In genomic region chr8:103808580-103808979, GRCm38 (mm10) we compare ENCODE assay signal across 10 mouse cellular contexts.
DNase-seq lines count a peak whose midpoint lies in the region; ATAC-seq and TF ChIP-seq lines count a peak whose summit lies in the region.
"Had no signal": no experiment of that assay in that cellular context is flagged by ENCODE, and none has a peak within 500 bp of the region (broad histone marks: within the 10 kb centered on the region; RNA-seq: fewer than 3 reads in every experiment).

No protein-coding gene starts in this region.

- no peak for ATAC-seq in forebrain, embryonic 14.5 days
- ATAC-seq in forebrain, postnatal 0 days = no peak
- ATAC-seq in forebrain, embryonic 11.5 days (replicated peaks; ENCODE audit: low FRiP score) = no peak

- H3K27me3 ChIP-seq in forebrain, embryonic 14.5 days (replicated peaks; ENCODE audit: control insufficient read depth, insufficient read depth, low read length) = no peaks in the 10 kb centered on the region
- H3K27me3 ChIP-seq in forebrain, postnatal 0 days (ENCODE audit: insufficient read depth, low read length) = no peaks in the 10 kb centered on the region; the same call in 1 of the 2 replicates
- no peaks in the 10 kb centered on the region for H3K27me3 ChIP-seq in forebrain, embryonic 11.5 days (ENCODE audit: control insufficient read depth, insufficient read depth, low read length)
- H3K27me3 ChIP-seq: liver, embryonic 13.5 days; neural tube, embryonic 13.5 days had no signal

- H3K4me2 ChIP-seq in forebrain, embryonic 14.5 days (ENCODE audit: low read length) = no peak overlapping the region
- no peak overlapping the region for H3K4me2 ChIP-seq in forebrain, postnatal 0 days (ENCODE audit: low read depth)
- no peak overlapping the region for H3K4me2 ChIP-seq in forebrain, embryonic 11.5 days (ENCODE audit: low read depth, low read length, severe bottlenecking)
- H3K4me2 ChIP-seq: liver, embryonic 13.5 days; neural tube, embryonic 13.5 days had no signal

- WGBS in forebrain, embryonic 14.5 days = 79% methylated on average over 8 of the region's 8 CpGs
- WGBS in forebrain, postnatal 0 days = 66% methylated on average over 8 of the region's 8 CpGs
- 69% methylated on average over 8 of the region's 8 CpGs for WGBS in forebrain, embryonic 11.5 days

- no peak overlapping the region for H3K27ac ChIP-seq in forebrain, embryonic 14.5 days (ENCODE audit: low read depth, low read length)
- H3K27ac ChIP-seq in forebrain, postnatal 0 days (ENCODE audit: low read depth, low read length) = no peak overlapping the region
- no peak overlapping the region for H3K27ac ChIP-seq in forebrain, embryonic 11.5 days (ENCODE audit: low read depth, low read length)
- H3K27ac ChIP-seq: liver, embryonic 13.5 days; neural tube, embryonic 13.5 days had no signal

- no peaks in the 10 kb centered on the region for H3K4me1 ChIP-seq in forebrain, embryonic 14.5 days (ENCODE audit: control insufficient read depth, insufficient read depth, low read length)
- 0 out of 2 replicates have a peak, but pooled peaks cover under 1% of the 10 kb centered on the region for H3K4me1 ChIP-seq in forebrain, postnatal 0 days (ENCODE audit: insufficient read depth)
- H3K4me1 ChIP-seq in forebrain, embryonic 11.5 days (replicated peaks; ENCODE audit: control insufficient read depth, insufficient read depth, low read length) = no peaks in the 10 kb centered on the region

- DNase-seq in forebrain, embryonic 14.5 days (ENCODE audit: low spot score) = peak; percentile 30
- DNase-seq in forebrain, postnatal 0 days = no peak
- peak; percentile 68 for DNase-seq in heart, adult 8-10 months (ENCODE audit: low spot score)
- peak; percentile 65 for DNase-seq in kidney, adult 9 months
- DNase-seq in lung, postnatal 14 days = peak; percentile 72
- DNase-seq in layer of hippocampus, adult 9-10 months (ENCODE audit: low spot score) = no peak
- no peak for DNase-seq in urinary bladder, postnatal 10 days (ENCODE audit: low spot score)
- no peak for DNase-seq in forebrain, embryonic 11.5 days (ENCODE audit: low spot score)
- DNase-seq: liver, embryonic 13.5 days had no signal

- TF ChIP-seq CTCF in forebrain, postnatal 0 days (IDR thresholded peaks at IDR 0.05; ENCODE audit: low read depth) = no peak

- no peak overlapping the region for H3K4me3 ChIP-seq in forebrain, embryonic 14.5 days (ENCODE audit: low read depth, low read length)
- H3K4me3 ChIP-seq in forebrain, postnatal 0 days (ENCODE audit: low read depth, low read length) = no peak overlapping the region
- H3K4me3 ChIP-seq in forebrain, embryonic 11.5 days (ENCODE audit: low read depth, low read length) = no peak overlapping the region
- H3K4me3 ChIP-seq: liver, embryonic 13.5 days; neural tube, embryonic 13.5 days had no signal

- H3K36me3 ChIP-seq in forebrain, embryonic 14.5 days (ENCODE audit: control insufficient read depth, insufficient read depth, low read length) = no peaks in the 10 kb centered on the region
- no peaks in the 10 kb centered on the region for H3K36me3 ChIP-seq in forebrain, postnatal 0 days (ENCODE audit: insufficient read depth)
- no peaks in the 10 kb centered on the region for H3K36me3 ChIP-seq in forebrain, embryonic 11.5 days (ENCODE audit: control insufficient read depth, insufficient read depth, low read length)
- H3K36me3 ChIP-seq: liver, embryonic 13.5 days; neural tube, embryonic 13.5 days had no signal

- H3K9ac ChIP-seq in forebrain, embryonic 14.5 days (ENCODE audit: low read length) = no peak overlapping the region
- H3K9ac ChIP-seq in forebrain, postnatal 0 days = no peak overlapping the region
- no peak overlapping the region for H3K9ac ChIP-seq in forebrain, embryonic 11.5 days (ENCODE audit: low read length)
- H3K9ac ChIP-seq: liver, embryonic 13.5 days; neural tube, embryonic 13.5 days had no signal

- no peaks in the 10 kb centered on the region for H3K9me3 ChIP-seq in forebrain, embryonic 14.5 days (replicated peaks; ENCODE audit: control insufficient read depth, low read length)
- no peaks in the 10 kb centered on the region for H3K9me3 ChIP-seq in forebrain, postnatal 0 days (ENCODE audit: low read length)
- H3K9me3 ChIP-seq in forebrain, embryonic 11.5 days (ENCODE audit: control insufficient read depth, low read length) = no peaks in the 10 kb centered on the region
- H3K9me3 ChIP-seq: neural tube, embryonic 13.5 days had no signal

Comparison
In these comparisons a context has a peak if more than half of its experiments do, and no peak if none do; other contexts are left out.
1. DNase-seq: peak in forebrain, embryonic 14.5 days (single experiment), heart, adult 8-10 months (single experiment), kidney, adult 9 months (single experiment) and lung, postnatal 14 days (single experiment); none in forebrain, postnatal 0 days (single experiment), layer of hippocampus, adult 9-10 months (single experiment), urinary bladder, postnatal 10 days (single experiment) and forebrain, embryonic 11.5 days (single experiment).